Mouse (Mus musculus) heart, postnatal 36 days (tissue): ENCODE measurements around the gene Ykt6. TPM values are rescaled to one million over a fixed set of nuclear protein-coding genes. Genes with fewer than 3 reads are reported as not detected.

Source experiments
- DNase-seq, 2 experiments: peaks; one replicate each; pipeline ENCODE4 v3.0.0; 2021 to 2022
- intact Hi-C: fragments of 180-260 bp; cut with DNase I; formaldehyde crosslinking; loops from one replicate; pipeline ENCODE4 v1.15.1; 2025
- total RNA-seq, 2 experiments: library from RNA; stranded (reverse); gene quantifications; 2 replicates each; pipeline ENCODE4 v1.2.3; 2021

Ykt6 gene
- total RNA-seq, 2 experiments from 2014 or later = 60.5 to 66.3 TPM

DNA sequence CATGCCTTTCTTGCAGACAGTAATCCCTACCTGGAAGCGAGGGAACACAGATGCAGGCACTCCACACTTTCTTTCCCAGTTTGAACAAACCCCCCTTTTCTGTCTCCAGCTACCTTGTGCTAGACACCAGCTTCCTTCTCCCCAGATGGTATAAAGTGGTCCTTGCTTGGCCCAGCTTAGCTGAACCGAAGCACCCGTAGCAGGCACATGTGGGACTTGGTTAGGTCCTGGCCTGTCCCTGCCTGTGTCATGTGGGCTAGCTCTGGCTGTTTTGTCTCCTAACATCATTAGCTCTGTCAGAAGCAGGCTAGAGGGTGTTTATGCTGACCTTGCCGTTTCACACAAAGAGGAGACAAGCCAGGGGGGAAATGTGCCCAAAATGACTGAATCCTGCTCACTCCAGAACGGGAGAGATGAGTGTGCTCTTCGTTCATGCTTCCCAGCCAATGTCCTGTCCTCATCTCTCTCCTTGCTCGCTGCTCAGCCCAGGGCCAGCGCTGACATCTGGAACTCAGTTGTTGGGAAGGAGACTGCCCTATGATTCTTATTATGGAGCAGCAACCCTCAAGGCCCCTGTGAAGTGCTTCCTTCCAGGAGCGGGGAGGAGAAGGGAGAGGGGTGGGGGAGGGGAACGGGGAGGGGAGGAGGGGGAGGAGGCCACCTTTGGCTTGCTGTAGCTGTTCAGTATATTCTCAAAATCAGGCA is 6.8 kb upstream of the Ykt6 start:
- no peak for DNase-seq
- intact Hi-C loops = no loop called here

DNA sequence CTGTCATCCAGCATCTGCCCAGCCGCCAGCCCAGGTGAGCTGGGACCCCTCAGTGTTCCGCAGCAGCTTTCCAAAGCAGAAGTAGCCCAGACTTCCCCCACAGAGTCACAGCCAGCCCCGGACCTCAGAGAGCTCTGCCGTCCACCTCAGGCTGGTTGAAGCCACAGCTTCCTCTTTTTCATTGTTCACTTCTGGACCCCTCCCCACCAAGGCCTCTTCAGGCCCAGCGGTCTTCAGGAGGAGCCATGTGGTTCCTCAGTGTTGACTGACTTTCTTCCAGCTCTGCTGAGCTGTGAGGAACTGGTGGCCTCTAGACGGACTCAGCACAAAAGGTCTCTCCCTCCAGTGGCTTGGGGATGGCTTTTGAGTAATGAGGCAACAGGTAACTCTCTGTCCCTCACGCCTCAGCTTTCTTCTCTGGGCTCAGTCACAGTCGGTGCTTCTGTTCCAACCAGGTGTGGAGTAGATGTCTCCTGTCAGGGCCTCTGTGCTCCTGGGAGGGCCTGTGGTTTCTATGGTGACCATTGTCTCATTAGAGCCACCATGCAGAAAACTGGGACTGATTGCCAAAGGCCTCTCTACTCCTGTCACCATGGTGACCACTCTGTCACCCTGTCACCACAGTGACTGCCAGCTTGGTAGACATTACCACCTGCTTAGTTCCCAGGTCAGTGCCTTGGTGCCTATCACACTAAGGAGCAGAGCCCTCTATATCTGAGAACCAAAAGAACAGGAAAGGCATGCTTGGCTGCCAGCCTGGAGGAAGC is 5.7 kb upstream of the Ykt6 start, which contains the start of gene Gck:
Gene Gck, minus strand, starts transcription at position 496 of the 767 bp plus-strand sequence.
- no peak for DNase-seq
- intact Hi-C loops = no loop called here

DNA sequence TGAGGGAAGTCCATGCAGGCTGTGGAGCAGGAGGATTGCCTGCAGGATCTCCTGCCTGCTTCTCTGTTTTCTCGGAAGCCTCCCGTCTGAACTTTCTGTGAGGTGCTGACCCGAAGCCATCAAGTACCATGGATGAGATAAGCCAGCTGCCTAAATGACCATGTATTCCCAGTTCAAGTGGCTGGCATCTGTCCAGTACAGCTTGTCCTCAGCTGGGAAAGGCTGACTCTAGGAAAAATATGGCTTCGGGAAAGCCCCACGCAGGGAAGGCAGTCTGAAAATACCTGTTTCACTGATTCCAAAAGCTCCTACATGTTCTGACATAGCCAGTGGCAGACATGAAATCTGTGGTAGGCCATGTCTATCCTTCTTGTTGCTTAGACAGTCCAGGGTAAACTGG is 3.0 kb upstream of the Ykt6 start:
- peak; percentile 66 for DNase-seq
- intact Hi-C loops = loop anchor here (2.0 kb wide), 1 partner anchor 66 kb away; no protein-coding TSS in a partner anchor

DNA sequence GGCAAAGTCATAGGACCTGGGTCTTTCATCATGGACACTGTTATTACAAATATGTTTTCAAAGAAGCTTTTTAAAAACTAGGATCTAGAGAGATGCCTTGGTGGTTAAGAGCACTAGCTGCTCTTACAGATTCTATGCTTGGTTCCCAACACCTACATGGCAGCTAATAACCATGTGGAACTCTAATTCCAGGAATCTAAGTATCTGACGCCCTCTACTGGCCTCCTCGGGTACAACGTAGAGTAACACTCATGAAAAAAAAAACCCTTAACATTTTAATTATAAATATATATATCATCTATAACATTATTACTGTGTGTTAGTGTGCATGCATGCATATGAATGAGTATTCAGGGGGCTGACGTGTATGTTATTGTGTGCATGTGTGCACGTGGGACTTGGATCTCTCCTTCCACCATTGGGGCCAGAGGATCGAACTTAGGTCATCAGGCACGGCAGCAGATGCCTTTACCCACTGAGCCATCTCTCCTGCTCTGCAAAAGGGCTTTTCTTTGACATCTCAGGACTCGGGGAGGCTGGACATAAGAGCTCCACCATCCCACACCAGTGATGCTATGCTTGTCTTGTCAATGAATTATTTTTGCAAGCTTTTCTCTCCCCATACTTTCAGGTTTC is 2.2 kb upstream of the Ykt6 start:
- peak in 1 of 2 experiments; percentile 31 for DNase-seq
- intact Hi-C loops = loop anchor here (2.0 kb wide), 1 partner anchor 66 kb away; no protein-coding TSS in a partner anchor

DNA sequence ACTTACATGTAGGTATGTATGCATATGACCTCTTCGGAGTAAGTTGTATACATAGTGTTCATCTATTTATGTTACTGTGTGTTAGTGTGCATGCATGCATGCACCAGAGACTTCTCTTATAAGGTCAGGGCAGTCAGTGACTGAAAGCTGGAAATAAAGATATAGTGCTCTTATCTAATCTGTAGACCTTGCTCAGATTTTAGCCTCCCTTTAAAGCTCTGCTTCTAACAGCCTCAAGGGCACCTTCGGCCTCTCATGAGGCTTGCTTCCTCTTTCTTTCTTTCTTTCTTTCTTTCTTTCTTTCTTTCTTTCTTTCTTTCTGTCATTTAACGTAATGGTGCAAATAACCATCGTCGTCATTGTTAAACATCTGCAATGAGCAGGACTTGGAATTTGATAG is 1.1 kb upstream of the Ykt6 start:
- intact Hi-C loops = no loop called here
- no peak for DNase-seq

DNA sequence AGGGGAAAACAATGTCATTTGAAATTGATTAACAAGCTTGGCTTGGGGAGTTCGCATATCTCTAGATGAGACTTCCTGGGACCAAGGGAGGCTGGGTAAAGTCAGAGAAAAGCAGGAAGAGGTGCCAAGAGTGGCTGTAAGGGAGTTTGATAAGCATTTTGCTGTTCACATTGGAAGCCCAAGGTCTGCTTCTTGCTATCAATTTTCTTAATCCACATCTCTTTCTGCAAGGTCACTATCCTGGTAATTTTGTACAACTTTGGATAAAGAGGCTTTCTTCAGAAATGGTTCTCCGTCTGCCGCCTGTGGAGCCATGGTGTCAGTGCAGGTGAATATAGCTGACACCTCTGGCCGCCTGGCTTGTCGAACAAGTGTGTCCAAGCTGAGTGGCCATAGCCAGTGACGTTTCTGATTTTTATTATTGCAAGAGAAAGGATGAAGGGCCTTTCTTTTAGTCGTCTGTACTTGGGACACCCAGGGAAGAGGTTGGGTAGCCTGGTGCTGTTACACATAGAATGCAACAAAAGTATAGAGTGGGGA is 458 bp upstream of the Ykt6 start:
- DNase-seq = no peak

DNA sequence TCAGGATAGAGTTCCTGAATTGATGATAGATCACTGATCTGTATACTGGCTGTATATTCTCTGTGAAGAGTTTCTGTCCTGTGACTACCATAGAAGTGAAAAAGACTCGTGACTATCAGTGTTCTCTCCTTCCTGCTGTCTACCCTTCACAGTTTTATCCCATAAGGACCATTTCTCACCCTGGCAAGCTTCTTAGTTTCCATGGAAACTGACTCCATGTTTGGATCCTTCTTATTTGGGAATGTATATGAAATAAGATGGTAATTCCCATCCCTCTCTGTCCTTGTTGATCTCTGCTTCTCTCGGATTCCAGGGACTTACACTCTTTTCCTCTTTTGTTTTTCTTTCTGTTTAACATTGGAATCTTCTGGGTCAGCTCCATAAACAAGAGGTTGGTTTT is 4.6 kb downstream of the Ykt6 start:
- DNase-seq = no peak
- intact Hi-C loops = no loop called here

More for the DNA sequence above, 458 bp upstream of the Ykt6 start:
- intact Hi-C loops = no loop called here

DNA sequence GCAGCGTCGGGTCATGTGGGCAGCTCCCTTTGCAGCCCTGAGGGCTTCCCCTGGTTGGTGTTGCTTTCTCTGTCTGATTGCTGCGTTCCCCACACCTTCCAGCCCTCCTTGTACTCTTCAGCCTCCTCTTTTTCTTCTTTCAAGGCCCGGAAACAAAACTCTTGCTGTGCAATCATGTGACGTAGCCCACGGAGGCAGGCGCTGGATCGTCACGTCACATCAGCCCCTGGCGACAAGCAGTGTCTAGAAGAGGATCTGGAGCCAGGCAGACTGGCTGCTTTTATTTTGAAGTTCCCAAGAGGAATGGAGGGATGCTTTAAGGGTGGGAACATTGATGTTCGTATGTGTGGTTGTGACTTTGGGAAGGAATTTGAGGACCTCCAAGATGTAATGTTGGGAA is 10.4 kb downstream of the Ykt6 start:
- no peak for DNase-seq
- intact Hi-C loops = no loop called here

DNA sequence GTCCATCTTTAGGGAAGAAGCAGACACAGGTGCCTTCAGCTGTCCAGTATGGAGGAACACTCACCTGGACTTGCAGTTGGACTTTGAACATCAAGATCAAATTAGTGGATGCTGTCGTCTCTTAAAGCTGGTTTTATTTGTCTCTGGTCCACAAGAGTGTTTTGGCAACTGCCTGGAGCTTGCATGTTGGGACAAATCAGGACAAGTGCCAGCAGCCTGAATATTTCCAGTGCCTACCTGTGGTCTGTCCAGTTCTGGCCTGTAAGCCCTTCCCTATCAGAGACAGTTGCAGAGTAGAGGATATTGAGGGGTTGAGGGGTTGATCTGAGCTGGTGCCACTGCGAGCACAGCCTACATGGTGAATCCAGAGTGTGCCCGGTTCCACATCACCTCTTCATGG is 11.3 kb downstream of the Ykt6 start:
- no peak for DNase-seq
- intact Hi-C loops = no loop called here

DNA sequence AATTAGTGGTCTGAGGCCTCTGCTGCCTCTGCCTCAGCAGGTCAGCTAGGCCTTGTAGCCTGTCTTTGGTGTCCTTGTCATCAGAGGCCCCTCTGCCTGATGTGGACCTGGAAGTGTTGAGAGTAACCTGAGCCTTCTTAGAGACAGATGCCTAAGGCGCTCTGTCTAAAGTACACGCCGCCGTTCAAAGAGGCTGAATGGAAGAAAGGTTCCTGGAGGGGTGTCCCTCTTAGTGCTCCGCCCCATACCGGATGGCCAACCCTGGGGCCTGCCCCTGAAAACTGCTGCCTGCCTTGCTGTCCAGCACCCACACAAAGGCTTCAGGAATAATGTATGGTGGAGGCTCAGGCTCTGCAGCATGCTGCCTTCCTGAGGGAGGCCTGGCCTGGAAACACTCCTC is 12.7 kb downstream of the Ykt6 start:
- intact Hi-C loops = no loop called here
- no peak for DNase-seq

DNA sequence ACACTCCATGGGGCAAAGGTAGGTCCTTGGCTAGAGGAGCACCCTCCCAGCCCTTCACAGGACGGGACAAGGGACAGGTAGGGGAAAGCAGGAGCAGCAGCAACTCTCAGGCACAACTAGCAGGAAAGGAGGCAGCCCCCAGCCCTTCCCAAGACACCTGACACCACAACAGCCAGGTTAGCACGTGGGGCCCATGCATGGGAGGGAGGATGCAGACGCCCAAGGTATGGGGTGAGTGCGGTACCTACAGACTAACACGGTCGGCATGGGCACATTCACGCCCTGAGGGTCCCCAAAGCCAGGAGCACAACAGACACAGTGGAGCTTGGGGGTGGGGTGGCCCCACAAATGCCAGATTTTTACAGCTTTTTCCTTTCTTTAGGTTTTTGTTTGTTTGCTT is 15.7 kb downstream of the Ykt6 start:
- DNase-seq = no peak
- intact Hi-C loops = no loop called here

DNA sequence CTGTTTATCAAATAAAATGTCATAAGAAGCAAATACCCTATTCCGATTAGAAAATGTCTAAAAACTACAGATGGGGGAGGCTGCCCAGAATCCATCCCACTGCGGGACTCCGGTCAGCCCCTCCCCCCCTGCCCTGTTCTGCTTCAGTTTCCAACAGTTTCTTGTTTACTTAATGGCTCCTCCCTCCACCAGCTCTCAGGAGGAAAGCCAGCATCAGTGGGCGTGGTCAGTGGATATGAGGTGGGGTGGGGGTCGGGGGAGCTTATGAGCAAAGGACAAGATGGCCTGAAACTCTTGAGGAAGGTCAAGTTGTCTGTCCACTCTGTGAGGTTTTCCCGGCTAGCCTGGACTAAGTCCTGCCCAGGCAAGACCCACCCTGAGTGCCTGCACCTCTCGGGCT is 17.7 kb downstream of the Ykt6 start:
- no peak for DNase-seq
- intact Hi-C loops = no loop called here

DNA sequence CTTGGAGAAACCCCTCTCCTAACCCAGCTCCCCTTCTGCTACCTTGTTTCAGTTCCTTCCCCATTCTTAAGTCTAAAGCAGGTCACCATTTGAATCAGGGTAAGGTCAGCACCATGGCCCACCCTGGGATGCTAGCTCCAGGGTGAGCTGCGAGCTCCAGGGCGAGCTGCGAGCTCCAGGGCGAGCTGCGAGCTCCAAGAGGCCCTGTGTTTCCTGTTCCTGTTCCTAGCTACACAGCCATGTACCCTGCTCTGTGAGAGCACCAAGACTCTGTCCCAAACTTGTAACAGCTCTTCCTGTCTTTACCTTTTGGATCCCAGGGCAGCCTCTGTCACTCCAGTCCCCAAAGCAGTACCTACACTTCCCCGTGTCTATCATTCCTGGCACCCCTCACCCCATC is 18.6 kb downstream of the Ykt6 start:
- intact Hi-C loops = no loop called here
- DNase-seq = no peak

DNA sequence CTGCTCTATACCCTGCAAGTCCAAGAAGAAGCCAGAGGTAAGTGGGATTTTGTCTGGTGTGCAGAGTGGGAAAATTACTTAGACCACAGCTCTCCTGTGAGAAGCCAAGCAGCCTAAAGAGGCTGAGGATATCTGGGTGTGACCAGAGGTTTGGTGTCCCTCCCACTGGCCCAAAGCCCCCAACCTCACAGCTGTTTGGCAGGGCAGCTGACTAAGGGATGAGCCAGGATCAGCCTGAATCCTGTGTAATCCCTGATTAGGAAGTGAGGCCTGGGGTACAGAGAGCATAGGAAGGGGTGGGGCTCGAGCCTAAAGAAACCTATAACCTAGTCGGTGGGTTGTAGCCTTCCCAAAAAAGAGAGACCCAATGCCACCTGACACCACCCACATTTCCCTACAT is 19.6 kb downstream of the Ykt6 start:
- no peak for DNase-seq
- intact Hi-C loops = no loop called here

DNA sequence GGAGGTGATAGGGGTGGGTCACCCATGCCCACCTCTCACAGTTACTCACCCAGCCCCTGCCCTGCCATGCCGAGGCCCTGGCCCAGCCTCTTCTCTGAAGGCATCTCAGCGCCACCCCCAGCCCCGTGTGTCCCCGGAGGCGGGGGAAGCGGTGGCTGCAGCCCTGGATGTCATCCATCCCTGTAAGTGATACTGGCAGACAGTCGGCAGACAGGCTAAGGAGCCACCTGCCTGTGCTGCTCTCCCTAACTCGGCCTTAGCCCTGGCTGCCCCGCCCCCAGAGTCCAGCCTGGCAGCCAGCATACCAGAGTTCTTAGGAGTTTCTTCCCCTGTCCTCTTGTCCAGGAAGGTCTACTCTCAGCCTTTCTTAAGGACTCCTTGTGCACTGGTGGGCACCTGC is 20.6 kb downstream of the Ykt6 start:
- intact Hi-C loops = no loop called here
- no peak for DNase-seq

DNA sequence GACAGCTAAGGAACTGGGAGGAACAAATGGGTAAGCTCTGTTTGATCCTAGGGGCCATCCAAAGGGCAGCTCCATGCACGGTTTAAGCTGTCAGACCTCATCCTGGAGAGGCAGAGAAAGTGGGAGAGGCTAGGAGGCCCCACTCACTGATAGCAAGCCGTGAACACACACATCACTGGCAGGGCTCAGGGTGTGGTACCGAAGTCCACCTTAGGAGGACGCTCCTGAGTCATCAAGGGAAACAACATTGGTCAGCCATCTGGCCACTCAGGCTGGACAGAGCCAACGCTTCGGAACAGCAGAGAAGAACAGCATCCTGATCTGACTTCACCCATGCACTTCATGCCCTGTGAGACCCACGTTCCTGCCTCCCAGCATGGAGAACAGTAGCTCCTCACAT is 23.6 kb downstream of the Ykt6 start:
- no peak for DNase-seq
- intact Hi-C loops = no loop called here

DNA sequence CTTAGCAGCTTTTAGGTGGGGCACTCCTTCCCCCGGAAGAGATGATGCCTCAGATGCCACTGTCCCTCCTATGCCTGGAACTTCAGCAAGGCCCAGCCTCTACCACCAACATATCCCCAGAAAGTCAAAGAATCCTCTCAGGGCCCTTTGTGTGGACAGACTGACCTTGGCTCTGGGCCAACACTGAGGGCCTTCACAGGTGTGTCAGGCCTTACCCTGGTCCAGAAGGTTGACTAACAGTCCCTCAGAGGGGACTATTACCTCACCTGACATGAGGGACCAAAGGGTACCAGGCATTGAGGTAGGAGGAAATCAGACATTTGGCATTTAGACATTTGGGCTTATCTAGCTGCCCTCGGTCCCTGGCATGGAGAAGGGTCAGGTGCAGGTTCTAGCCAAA is 24.6 kb downstream of the Ykt6 start:
- intact Hi-C loops = no loop called here

DNA sequence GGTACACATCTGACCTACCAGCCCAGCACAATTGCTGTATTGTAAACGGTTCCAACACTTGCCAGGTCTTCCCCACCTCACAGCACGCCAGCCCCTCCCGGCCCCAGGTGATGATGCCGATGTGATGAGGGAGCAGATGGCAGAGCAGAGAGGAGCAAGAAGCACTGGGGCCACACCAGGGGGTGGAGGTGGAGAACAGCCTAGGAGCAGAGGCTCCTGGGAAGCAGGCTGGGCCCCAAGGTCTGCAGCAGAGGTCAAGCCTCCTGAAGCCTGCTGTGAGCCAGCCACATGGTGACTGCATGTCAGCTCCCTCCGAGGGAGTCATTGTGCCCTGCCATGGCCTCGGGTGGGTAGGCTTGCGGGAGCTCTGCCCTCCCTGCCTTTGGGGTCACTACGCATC is 25.1 kb downstream of the Ykt6 start:
- intact Hi-C loops = no loop called here

More for the DNA sequence above, 24.6 kb downstream of the Ykt6 start:
- DNase-seq = no peak

DNA sequence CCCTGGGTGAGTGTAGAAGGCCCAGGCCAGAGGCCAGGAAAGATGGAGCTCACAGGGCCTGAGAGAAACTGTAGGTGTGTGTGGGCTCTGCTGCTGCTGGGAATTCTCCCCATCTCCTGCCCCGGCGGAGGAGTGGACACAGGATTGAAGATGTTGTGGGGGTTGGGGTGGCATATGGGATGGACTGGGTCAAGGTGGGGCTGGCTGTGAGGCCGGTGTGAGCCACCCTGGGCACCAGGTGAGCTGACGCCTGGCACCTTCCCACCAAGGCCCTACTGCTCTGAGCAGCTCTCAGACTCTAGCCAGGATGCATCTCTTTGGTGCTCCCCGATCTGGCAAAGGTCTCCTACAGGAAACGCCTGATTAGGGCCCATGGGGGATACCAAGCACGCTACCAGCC is 25.8 kb downstream of the Ykt6 start:
- DNase-seq = no peak
- intact Hi-C loops = no loop called here

More for the DNA sequence above, 25.1 kb downstream of the Ykt6 start:
- DNase-seq = no peak

DNA sequence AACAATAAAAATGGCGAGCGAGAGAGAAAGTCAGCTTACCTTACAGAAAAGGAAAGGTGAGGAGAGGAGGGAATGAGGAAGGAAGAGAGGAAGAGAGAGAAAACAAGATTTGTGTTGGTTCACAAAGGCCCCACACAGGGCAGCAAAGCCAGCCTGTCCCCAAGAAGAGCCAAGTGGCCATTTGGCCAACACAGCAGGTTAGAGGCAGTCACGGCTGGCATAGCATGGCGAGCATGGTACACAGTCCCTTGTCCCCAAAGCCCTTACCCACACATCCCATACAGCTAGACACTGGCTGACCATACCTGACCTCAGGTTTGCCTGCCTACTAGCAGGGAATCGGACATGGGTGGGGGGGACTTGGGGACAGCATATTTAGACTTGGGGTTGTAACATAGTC is 28.1 kb downstream of the Ykt6 start:
- intact Hi-C loops = no loop called here
- DNase-seq = no peak

DNA sequence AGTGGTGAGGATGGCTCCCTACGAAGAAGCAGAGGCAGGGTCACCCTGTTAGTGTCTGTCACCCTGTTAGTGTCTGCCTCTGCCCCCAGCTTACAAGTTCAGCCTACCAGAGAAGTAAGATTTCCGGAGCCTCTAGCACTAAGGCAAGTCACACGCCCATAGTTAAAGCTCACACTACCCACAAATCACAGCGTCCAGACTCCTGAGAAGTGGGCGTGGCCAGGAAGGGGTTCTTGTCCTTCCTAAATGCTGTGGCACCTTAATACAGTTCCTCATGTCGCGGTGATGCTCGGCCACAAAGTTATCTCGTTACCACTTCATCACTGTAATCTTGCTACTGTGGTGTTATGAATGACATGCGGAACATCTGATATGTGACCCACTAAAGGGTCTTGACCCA is 32.6 kb downstream of the Ykt6 start:
- DNase-seq = no peak
- intact Hi-C loops = no loop called here
